Mouse (Mus musculus) forebrain, embryonic 11.5 days (tissue): Measurements from ENCODE around the gene Adm2. TPM values are rescaled to one million over a fixed set of nuclear protein-coding genes. Genes with fewer than 3 reads are reported as not detected.
A peak's percentile ranks its signal among the peaks of the same experiment; 100 is the strongest.

Experiments
- ATAC-seq: fragments of 200-750 bp; cut with Nextera tagmentation; replicated peaks from 2 replicates; pipeline ENCODE4 v1.8.0; 2017; ENCODE audit warnings: moderate TSS enrichment; ENCODE audit not compliant: low FRiP score
- DNase-seq: peaks from one replicate; pipeline ENCODE4 v3.0.0-alpha.2; 2017; ENCODE audit warnings: low spot score
- H3K27ac ChIP-seq: fragments of 300-500 bp; sonication (generic); 2 replicates; pipeline ENCODE4 v1.5.1; 2014; ENCODE audit warnings: low read depth, low read length
- H3K27me3 ChIP-seq: fragments of 300-500 bp; sonication (generic); 2 replicates; pipeline ENCODE4 v1.6.1; 2014; ENCODE audit warnings: mild to moderate bottlenecking, low read length, mixed read lengths; ENCODE audit not compliant: control insufficient read depth, insufficient read depth
- H3K36me3 ChIP-seq: fragments of 300-500 bp; sonication (generic); 2 replicates; pipeline ENCODE4 v1.6.1; 2014; ENCODE audit warnings: mild to moderate bottlenecking, low read length, moderate library complexity, mixed read lengths; ENCODE audit not compliant: control insufficient read depth, insufficient read depth
- H3K4me1 ChIP-seq: fragments of 300-500 bp; sonication (generic); replicated peaks from 2 replicates; pipeline ENCODE4 v1.6.1; 2014; ENCODE audit warnings: low read length, mixed read lengths; ENCODE audit not compliant: control insufficient read depth, insufficient read depth
- H3K4me2 ChIP-seq: fragments of 300-500 bp; sonication (generic); 2 replicates; pipeline ENCODE4 v1.6.1; 2014; ENCODE audit warnings: low read depth, mild to moderate bottlenecking, low read length, moderate library complexity, mixed read lengths; ENCODE audit not compliant: severe bottlenecking
- H3K4me3 ChIP-seq: fragments of 300-500 bp; sonication (generic); 2 replicates; pipeline ENCODE4 v1.5.1; 2014; ENCODE audit warnings: low read depth, low read length
- H3K9ac ChIP-seq: fragments of 300-500 bp; sonication (generic); 2 replicates; pipeline ENCODE4 v1.6.1; 2014; ENCODE audit warnings: low read length
- H3K9me3 ChIP-seq: fragments of 300-500 bp; sonication (generic); 2 replicates; pipeline ENCODE4 v1.6.1; 2016; ENCODE audit warnings: low read length, mixed read lengths; ENCODE audit not compliant: control insufficient read depth
- WGBS: fragments of 180-500 bp; shearing (Covaris S2); extraction: QIAGEN DNeasy Blood & Tissue Kit; methylation state at CpG from one replicate; pipeline ENCODE4 v1.1.7; 2014; 5-methylcytosine and 5-hydroxymethylcytosine counted together
- polyA plus RNA-seq: library from polyadenylated mRNA; unstranded; fragments of >200 nt; fragmentation: Nextera tagmentation; extraction: Ambion mirVana; gene quantifications from 2 replicates; pipeline ENCODE4 v1.2.1, GENCODE M21; 2014

Adm2 gene
- polyA plus RNA-seq = 0.15 TPM in 1 of 2 replicates, not detected in the other

- H3K4me1 ChIP-seq = 0 out of 2 replicates have a peak, but pooled peaks cover 2% of the 10 kb centered on the region
- WGBS = 7% methylated on average over 26 of the region's 26 CpGs
- H3K36me3 ChIP-seq = no peaks in the 10 kb centered on the region
- DNase-seq = no peak
- H3K4me2 ChIP-seq = peak within 1 kb of the TSS; percentile 24
- H3K9me3 ChIP-seq = no peaks in the 10 kb centered on the region
- H3K27me3 ChIP-seq = peaks cover 2% of the 10 kb centered on the region; the same call in 1 of the 2 replicates
- ATAC-seq = no peak
- H3K4me3 ChIP-seq = no peak within 1 kb of the TSS
- H3K9ac ChIP-seq = 0 out of 2 replicates have a peak within 1 kb of the TSS, but pooled peaks have one; percentile 21
- H3K27ac ChIP-seq = no peak within 1 kb of the TSS
Observed at GRCm38 (mm10) chr15:89322670-89323522, at the start of gene Adm2. TSS of gene Adm2 (plus strand) at chr15:89322720.

- 77% methylated on average over 3 of the region's 3 CpGs for WGBS
- Histone ChIP-seq H3K27me3 (no peaks in the 10 kb centered on the region), H3K9ac (no peak overlapping the region), H3K36me3 (peaks cover 3% of the 10 kb centered on the region; the same call in 1 of the 2 replicates), H3K4me1 (no peaks in the 10 kb centered on the region), H3K9me3 (no peaks in the 10 kb centered on the region), H3K4me3 (no peak overlapping the region), H3K4me2 (no peak overlapping the region), H3K27ac (no peak overlapping the region)
- ATAC-seq = no peak
- no peak for DNase-seq
Observed at GRCm38 (mm10) chr15:89275497-89275896, 47.0 kb upstream of the Adm2 start.

GRCm38 (mm10) chr15:89277366-89277765 lies 45.2 kb upstream of the Adm2 start:
- peaks cover 3% of the 10 kb centered on the region; the same call in 1 of the 2 replicates for H3K36me3 ChIP-seq
- DNase-seq = no peak
- 94% methylated on average over 4 of the region's 4 CpGs for WGBS
- no peak overlapping the region for H3K4me2 ChIP-seq
- no peaks in the 10 kb centered on the region for H3K4me1 ChIP-seq
- no peaks in the 10 kb centered on the region for H3K27me3 ChIP-seq
- H3K27ac ChIP-seq = no peak overlapping the region
- H3K9me3 ChIP-seq = no peaks in the 10 kb centered on the region
- no peak for ATAC-seq
- H3K4me3 ChIP-seq = no peak overlapping the region
- no peak overlapping the region for H3K9ac ChIP-seq

- H3K9ac ChIP-seq = no peak overlapping the region
- WGBS = 79% methylated on average over 6 of the region's 6 CpGs
- H3K9me3 ChIP-seq = no peaks in the 10 kb centered on the region
- H3K4me1 ChIP-seq = no peaks in the 10 kb centered on the region
- peaks cover 3% of the 10 kb centered on the region; the same call in 1 of the 2 replicates for H3K36me3 ChIP-seq
- no peaks in the 10 kb centered on the region for H3K27me3 ChIP-seq
- no peak overlapping the region for H3K4me2 ChIP-seq
- no peak overlapping the region for H3K4me3 ChIP-seq
- no peak overlapping the region for H3K27ac ChIP-seq
- DNase-seq (no peak), ATAC-seq (no peak)
Observed at GRCm38 (mm10) chr15:89282546-89282945, 40.0 kb upstream of the Adm2 start.

GRCm38 (mm10) chr15:89284094-89284493 lies 38.4 kb upstream of the Adm2 start:
- H3K27ac ChIP-seq = no peak overlapping the region
- ATAC-seq (no peak), DNase-seq (no peak)
- no peaks in the 10 kb centered on the region for H3K4me1 ChIP-seq
- no peak overlapping the region for H3K9ac ChIP-seq
- H3K36me3 ChIP-seq = peaks cover 3% of the 10 kb centered on the region; the same call in 1 of the 2 replicates
- H3K9me3 ChIP-seq = no peaks in the 10 kb centered on the region
- no peaks in the 10 kb centered on the region for H3K27me3 ChIP-seq
- 79% methylated on average over 2 of the region's 2 CpGs for WGBS
- no peak overlapping the region for H3K4me2 ChIP-seq
- H3K4me3 ChIP-seq = no peak overlapping the region

GRCm38 (mm10) chr15:89285004-89285403 lies 37.5 kb upstream of the Adm2 start:
- H3K4me3 ChIP-seq = no peak overlapping the region

GRCm38 (mm10) chr15:89285478-89285877 lies 37.0 kb upstream of the Adm2 start:
- no peak overlapping the region for H3K27ac ChIP-seq
- no peaks in the 10 kb centered on the region for H3K9me3 ChIP-seq
- H3K4me2 ChIP-seq = no peak overlapping the region
- no peak overlapping the region for H3K4me3 ChIP-seq
- ATAC-seq (no peak), DNase-seq (no peak)
- WGBS = 97% methylated on average over 5 of the region's 5 CpGs
- no peak overlapping the region for H3K9ac ChIP-seq
- H3K4me1 ChIP-seq = no peaks in the 10 kb centered on the region
- no peaks in the 10 kb centered on the region for H3K27me3 ChIP-seq
- peaks cover 3% of the 10 kb centered on the region; the same call in 1 of the 2 replicates for H3K36me3 ChIP-seq

More at GRCm38 (mm10) chr15:89285004-89285403, 37.5 kb upstream of the Adm2 start:
- ATAC-seq (no peak), DNase-seq (no peak)
- H3K36me3 ChIP-seq = peaks cover 3% of the 10 kb centered on the region; the same call in 1 of the 2 replicates
- H3K9ac ChIP-seq = no peak overlapping the region
- H3K27me3 ChIP-seq = no peaks in the 10 kb centered on the region
- no peak overlapping the region for H3K27ac ChIP-seq
- no peaks in the 10 kb centered on the region for H3K9me3 ChIP-seq
- no peak overlapping the region for H3K4me2 ChIP-seq
- H3K4me1 ChIP-seq = no peaks in the 10 kb centered on the region

GRCm38 (mm10) chr15:89286114-89286513 lies 36.4 kb upstream of the Adm2 start:
- DNase-seq (no peak), ATAC-seq (no peak)
- H3K4me1 ChIP-seq = no peaks in the 10 kb centered on the region
- WGBS = 92% methylated on average over 7 of the region's 7 CpGs
- no peak overlapping the region for H3K4me3 ChIP-seq
- H3K9me3 ChIP-seq = no peaks in the 10 kb centered on the region
- H3K9ac ChIP-seq = no peak overlapping the region
- H3K27ac ChIP-seq = no peak overlapping the region
- peaks cover 3% of the 10 kb centered on the region; the same call in 1 of the 2 replicates for H3K36me3 ChIP-seq
- no peaks in the 10 kb centered on the region for H3K27me3 ChIP-seq
- H3K4me2 ChIP-seq = no peak overlapping the region
